Mouse (Mus musculus) neutrophil, adult 5-6 weeks (primary cell): ENCODE results near the gene Ptprd. TPM values are rescaled to one million over a fixed set of nuclear protein-coding genes. Genes with fewer than 3 reads are reported as not detected.

Source experiments
- ATAC-seq: fragments of 151-379, 151-347 bp; 2 replicates; pipeline ENCODE4 v1.8.0; 2017; ENCODE audit warnings: mild to moderate bottlenecking, moderate TSS enrichment; ENCODE audit not compliant: insufficient number of reproducible peaks, poor library complexity, low FRiP score, severe bottlenecking; ENCODE audit errors: extremely low read depth
- total RNA-seq: library from RNA; stranded (forward); fragments of 200-1000 nt; gene quantifications from 2 replicates; pipeline ENCODE4 v1.2.3, GENCODE M21; 2017

Ptprd gene
- total RNA-seq, 1 experiment from 2014 or later = 0.35 TPM

GRCm38 (mm10) chr4:76386978-76387824 is 1824.6 kb downstream of the Ptprd start:
- no peak for ATAC-seq

- no peak for ATAC-seq
Measured at GRCm38 (mm10) chr4:76385818-76386217, 1825.9 kb downstream of the Ptprd start.

- no peak for ATAC-seq
Measured at GRCm38 (mm10) chr4:76380312-76380917, 1831.3 kb downstream of the Ptprd start.

- no peak for ATAC-seq
Measured at GRCm38 (mm10) chr4:76370041-76370880, 1841.5 kb downstream of the Ptprd start.

GRCm38 (mm10) chr4:76369101-76369500 is 1842.7 kb downstream of the Ptprd start:
- ATAC-seq = no peak

- no peak for ATAC-seq
Measured at GRCm38 (mm10) chr4:76368291-76368690, 1843.5 kb downstream of the Ptprd start.

GRCm38 (mm10) chr4:76367285-76367684 is 1844.5 kb downstream of the Ptprd start:
- ATAC-seq = no peak

GRCm38 (mm10) chr4:76365871-76366270 is 1845.9 kb downstream of the Ptprd start:
- ATAC-seq = no peak

- ATAC-seq = no peak
Measured at GRCm38 (mm10) chr4:76361546-76361945, 1850.2 kb downstream of the Ptprd start.

- ATAC-seq = no peak
Measured at GRCm38 (mm10) chr4:76354167-76354566, 1857.6 kb downstream of the Ptprd start.

GRCm38 (mm10) chr4:76352468-76352867 is 1859.3 kb downstream of the Ptprd start:
- no peak for ATAC-seq

GRCm38 (mm10) chr4:76351201-76351979 is 1860.4 kb downstream of the Ptprd start:
- no peak for ATAC-seq

GRCm38 (mm10) chr4:76350241-76350962 is 1861.4 kb downstream of the Ptprd start:
- no peak for ATAC-seq

GRCm38 (mm10) chr4:76344059-76344458 is 1867.7 kb downstream of the Ptprd start:
- no peak for ATAC-seq

GRCm38 (mm10) chr4:76337926-76338325 is 1873.8 kb downstream of the Ptprd start:
- ATAC-seq = no peak

- no peak for ATAC-seq
Measured at GRCm38 (mm10) chr4:76327346-76327745, 1884.4 kb downstream of the Ptprd start.

GRCm38 (mm10) chr4:76325646-76326045 is 1886.1 kb downstream of the Ptprd start:
- no peak for ATAC-seq

- no peak for ATAC-seq
Measured at GRCm38 (mm10) chr4:76324928-76325327, 1886.8 kb downstream of the Ptprd start.
